Mouse (Mus musculus): ENCODE results near the gene Galns.
"Not testable (repeated sequence)": the region's sequence is repeated elsewhere in the genome, so short reads cannot be mapped to it uniquely, and the experiment has no call there.

The Galns gene

GRCm38 (mm10) chr8:122596031-122596430 is 15.2 kb downstream of the Galns start:
- in situ Hi-C loops (cut with MseI, MboI): no loop called here

GRCm38 (mm10) chr8:122593783-122594507 is 17.3 kb downstream of the Galns start:
- in situ Hi-C loops (cut with MseI, MboI): no loop called here

GRCm38 (mm10) chr8:122593240-122593639 is 18.0 kb downstream of the Galns start:
- in situ Hi-C loops (cut with MseI, MboI): no loop called here

GRCm38 (mm10) chr8:122586749-122587148 is 24.5 kb downstream of the Galns start:
- in situ Hi-C loops (cut with MseI, MboI): no loop called here

- in situ Hi-C loops (cut with MseI, MboI): no loop called here
Observed at GRCm38 (mm10) chr8:122586171-122586570, 25.1 kb downstream of the Galns start.

GRCm38 (mm10) chr8:122585411-122585891 is 25.8 kb downstream of the Galns start:
- in situ Hi-C loops (cut with MseI, MboI): no loop called here

GRCm38 (mm10) chr8:122584981-122585380 is 26.3 kb downstream of the Galns start:
- in situ Hi-C loops (cut with MseI, MboI): no loop called here

GRCm38 (mm10) chr8:122580926-122581325 is 30.3 kb downstream of the Galns start:
- in situ Hi-C loops (cut with MseI, MboI): no loop called here

GRCm38 (mm10) chr8:122579196-122579595 is 32.1 kb downstream of the Galns start:
- in situ Hi-C loops (cut with MseI, MboI): no loop called here

GRCm38 (mm10) chr8:122577116-122577515 is 34.1 kb downstream of the Galns start:
- in situ Hi-C loops (cut with MseI, MboI): no loop called here

GRCm38 (mm10) chr8:122576648-122577022 is 34.6 kb downstream of the Galns start, which contains the start of gene Aprt:
Gene Aprt, minus strand, starts transcription at chr8:122576909.
- in situ Hi-C loops (cut with MseI, MboI): no loop called here

- in situ Hi-C loops (cut with MseI, MboI): no loop called here
Observed at GRCm38 (mm10) chr8:122575735-122576647, 35.3 kb downstream of the Galns start.

GRCm38 (mm10) chr8:122575286-122575685 is 36.0 kb downstream of the Galns start:
- in situ Hi-C loops (cut with MseI, MboI): no loop called here

GRCm38 (mm10) chr8:122574667-122575251 is 36.5 kb downstream of the Galns start:
- in situ Hi-C loops (cut with MseI, MboI): no loop called here

- in situ Hi-C loops (cut with MseI, MboI): no loop called here
Observed at GRCm38 (mm10) chr8:122574264-122574663, 37.0 kb downstream of the Galns start.

GRCm38 (mm10) chr8:122573577-122573976 is 37.7 kb downstream of the Galns start:
- in situ Hi-C loops (cut with MseI, MboI): no loop called here

GRCm38 (mm10) chr8:122573176-122573575 is 38.1 kb downstream of the Galns start:
- in situ Hi-C loops (cut with MseI, MboI): not testable (repeated sequence)

- in situ Hi-C loops (cut with MseI, MboI): no loop called here
Observed at GRCm38 (mm10) chr8:122572751-122573150, 38.5 kb downstream of the Galns start.

GRCm38 (mm10) chr8:122571750-122572267 is 39.5 kb downstream of the Galns start:
- in situ Hi-C loops (cut with MseI, MboI): no loop called here

- in situ Hi-C loops (cut with MseI, MboI): no loop called here
Observed at GRCm38 (mm10) chr8:122571153-122571552, 40.1 kb downstream of the Galns start.

- in situ Hi-C loops (cut with MseI, MboI): no loop called here
Observed at GRCm38 (mm10) chr8:122569996-122570395, 41.3 kb downstream of the Galns start.

- in situ Hi-C loops (cut with MseI, MboI): no loop called here
Observed at GRCm38 (mm10) chr8:122569329-122569728, 41.9 kb downstream of the Galns start.

Data from mouse trophoblast stem cell (cell line).